Mouse (Mus musculus) midbrain, embryonic 16.5 days (tissue): ENCODE data around the gene Eng. TPM values are rescaled to one million over a fixed set of nuclear protein-coding genes. Genes with fewer than 3 reads are reported as not detected.

Experiments
- microRNA counts: library from miRNA; unstranded; fragments of <30 nt; microRNA quantifications from one replicate; lab custom pipeline; 2016
- microRNA-seq: library from miRNA; unstranded; fragments of <30 nt; microRNA quantifications from one replicate; pipeline ENCODE4, GENCODE M21; 2017
- polyA plus RNA-seq: library from polyadenylated mRNA; unstranded; fragments of >200 nt; fragmentation: Nextera tagmentation; extraction: Ambion mirVana; gene quantifications from 2 replicates; pipeline ENCODE4 v1.2.1, GENCODE M21; 2015

Eng gene
- polyA plus RNA-seq, 1 experiment from 2014 or later: 27.2 TPM

MicroRNA genes within 50 kb of the gene (microRNA counts, 519-probe panel; counts per million panel counts)
- microRNA mmu-miR-1954 (lab: Ali Mortazavi, UCI): 870 counts per million, percentile 21 among the panel's probes with 10 or more counts
- microRNA mmu-miR-2861 (lab: Ali Mortazavi, UCI): 1,746 counts per million, percentile 35 among the panel's probes with 10 or more counts

Small RNA genes lying within 50 kb of the gene (microRNA-seq; reads per million reads assigned to microRNA genes)
- not detected for gene Gm47291
- gene Mir1954: not detected
- not detected for gene Mir2861
- not detected for gene Mir3960
- gene Mir8093: not detected

Other genes with a start within 250 kb of the Eng start
- 5.3 and 5.5 TPM in 2 replicates for gene Naif1, start 196.1 kb upstream of the Eng start, polyA plus RNA-seq
- 55.1 and 60.1 TPM in 2 replicates for gene Slc25a25, start 195.2 kb upstream of the Eng start, polyA plus RNA-seq
- 5.0 and 5.9 TPM in 2 replicates for gene Fam102a, start 111.3 kb upstream of the Eng start, polyA plus RNA-seq
- gene Dpm2, start 75.7 kb upstream of the Eng start, polyA plus RNA-seq: 136 TPM in 2 replicates
- gene Pip5kl1, start 71.8 kb upstream of the Eng start, polyA plus RNA-seq: 14.5 and 17.1 TPM in 2 replicates
- gene 9430097D07Rik, start 70.9 kb upstream of the Eng start, polyA plus RNA-seq: 0.52 and 1.1 TPM in 2 replicates
- 33.4 and 39.0 TPM in 2 replicates for gene St6galnac4, start 59.5 kb upstream of the Eng start, polyA plus RNA-seq
- gene St6galnac6, start 46.9 kb upstream of the Eng start, polyA plus RNA-seq: 26.5 and 36.4 TPM in 2 replicates
- gene Ak1, start 24.8 kb upstream of the Eng start, polyA plus RNA-seq: 107 and 108 TPM in 2 replicates
- gene Fpgs, start 57.5 kb downstream of the Eng start, polyA plus RNA-seq: 21.1 and 23.5 TPM in 2 replicates
- gene Cdk9, start 66.5 kb downstream of the Eng start, polyA plus RNA-seq: 61.3 and 67.3 TPM in 2 replicates
- 51.1 and 59.3 TPM in 2 replicates for gene Sh2d3c, start 74.5 kb downstream of the Eng start, polyA plus RNA-seq
- gene 6330409D20Rik, start 94.4 kb downstream of the Eng start, polyA plus RNA-seq: 3.2 and 3.5 TPM in 2 replicates
- 46.9 and 48.5 TPM in 2 replicates for gene Tor2a, start 110.6 kb downstream of the Eng start, polyA plus RNA-seq
- gene Ttc16, start 129.0 kb downstream of the Eng start, polyA plus RNA-seq: 0.68 and 0.80 TPM in 2 replicates
- gene Ptrh1, start 129.2 kb downstream of the Eng start, polyA plus RNA-seq: 4.9 and 5.0 TPM in 2 replicates
- gene Cfap157, start 137.8 kb downstream of the Eng start, polyA plus RNA-seq: 0.82 and 0.99 TPM in 2 replicates
- gene Stxbp1, start 200.7 kb downstream of the Eng start, polyA plus RNA-seq: 340 and 389 TPM in 2 replicates
- 25.3 and 27.4 TPM in 2 replicates for gene Fam129b, start 229.5 kb downstream of the Eng start, polyA plus RNA-seq